Mouse (Mus musculus): ENCODE data around the gene Map2k4.

Map2k4 gene

GRCm38 (mm10) chr11:65773946-65774656, 14.0 kb downstream of the Map2k4 start:
- no peak for DNase-seq (ENCODE audit: low read depth, low spot score)

- DNase-seq (ENCODE audit: low read depth, low spot score): no peak
Measured at GRCm38 (mm10) chr11:65773535-65773934, 14.6 kb downstream of the Map2k4 start.

- no peak for DNase-seq (ENCODE audit: low read depth, low spot score)
Measured at GRCm38 (mm10) chr11:65771546-65771945, 16.6 kb downstream of the Map2k4 start.

- no peak for DNase-seq (ENCODE audit: low read depth, low spot score)
Measured at GRCm38 (mm10) chr11:65769990-65770389, 18.1 kb downstream of the Map2k4 start.

- DNase-seq (ENCODE audit: low read depth, low spot score): no peak
Measured at GRCm38 (mm10) chr11:65768445-65768844, 19.7 kb downstream of the Map2k4 start.

- DNase-seq (ENCODE audit: low read depth, low spot score): no peak
Measured at GRCm38 (mm10) chr11:65760912-65761311, 27.2 kb downstream of the Map2k4 start.

- DNase-seq (ENCODE audit: low read depth, low spot score): no peak
Measured at GRCm38 (mm10) chr11:65759350-65759749, 28.7 kb downstream of the Map2k4 start.

- DNase-seq (ENCODE audit: low read depth, low spot score): no peak
Measured at GRCm38 (mm10) chr11:65754161-65754560, 33.9 kb downstream of the Map2k4 start.

GRCm38 (mm10) chr11:65753593-65753992, 34.5 kb downstream of the Map2k4 start:
- DNase-seq (ENCODE audit: low read depth, low spot score): no peak

GRCm38 (mm10) chr11:65750546-65750945, 37.6 kb downstream of the Map2k4 start:
- DNase-seq (ENCODE audit: low read depth, low spot score): no peak

GRCm38 (mm10) chr11:65747433-65747832, 40.7 kb downstream of the Map2k4 start:
- no peak for DNase-seq (ENCODE audit: low read depth, low spot score)

- peak; percentile 70 for DNase-seq (ENCODE audit: low read depth, low spot score)
Measured at GRCm38 (mm10) chr11:65745707-65746333, 42.3 kb downstream of the Map2k4 start.

GRCm38 (mm10) chr11:65743866-65744265, 44.2 kb downstream of the Map2k4 start:
- no peak for DNase-seq (ENCODE audit: low read depth, low spot score)

- DNase-seq (ENCODE audit: low read depth, low spot score): no peak
Measured at GRCm38 (mm10) chr11:65740811-65741210, 47.3 kb downstream of the Map2k4 start.

GRCm38 (mm10) chr11:65740390-65740789, 47.7 kb downstream of the Map2k4 start:
- DNase-seq (ENCODE audit: low read depth, low spot score): no peak

GRCm38 (mm10) chr11:65739880-65740279, 48.2 kb downstream of the Map2k4 start:
- DNase-seq (ENCODE audit: low read depth, low spot score): no peak

- no peak for DNase-seq (ENCODE audit: low read depth, low spot score)
Measured at GRCm38 (mm10) chr11:65734656-65735055, 53.4 kb downstream of the Map2k4 start.

- DNase-seq (ENCODE audit: low read depth, low spot score): no peak
Measured at GRCm38 (mm10) chr11:65729623-65730217, 58.4 kb downstream of the Map2k4 start.

GRCm38 (mm10) chr11:65728906-65729305, 59.2 kb downstream of the Map2k4 start:
- DNase-seq (ENCODE audit: low read depth, low spot score): no peak

GRCm38 (mm10) chr11:65723715-65724114, 64.4 kb downstream of the Map2k4 start:
- DNase-seq (ENCODE audit: low read depth, low spot score): no peak

- DNase-seq (ENCODE audit: low read depth, low spot score): no peak
Measured at GRCm38 (mm10) chr11:65721615-65722014, 66.5 kb downstream of the Map2k4 start.

GRCm38 (mm10) chr11:65719960-65720359, 68.1 kb downstream of the Map2k4 start:
- no peak for DNase-seq (ENCODE audit: low read depth, low spot score)

- DNase-seq (ENCODE audit: low read depth, low spot score): no peak
Measured at GRCm38 (mm10) chr11:65713830-65714229, 74.3 kb downstream of the Map2k4 start.

Data from brain, embryonic 18.5 days (tissue).